Mouse (Mus musculus) layer of hippocampus, adult 2 months (tissue): ENCODE measurements around the gene Fcho2. TPM values are rescaled to one million over a fixed set of nuclear protein-coding genes. Genes with fewer than 3 reads are reported as not detected.
A peak's percentile ranks its signal among the peaks of the same experiment; 100 is the strongest.
"Not testable (repeated sequence)": the region's sequence is repeated elsewhere in the genome, so short reads cannot be mapped to it uniquely, and the experiment has no call there.

Experiments used
- DNase-seq, 2 experiments: peaks; one replicate each; pipeline ENCODE4 v3.0.0; 2022; ENCODE audit warnings: low spot score in 2 of 2
- H3K27ac ChIP-seq: fragments of 200-600 bp; 2 replicates; pipeline ENCODE4 v1.8.1; 2022
- H3K4me3 ChIP-seq: fragments of 200-600 bp; 2 replicates; pipeline ENCODE4 v1.8.1; 2022; ENCODE audit warnings: mild to moderate bottlenecking
- CTCF ChIP-seq: fragments of 200-600 bp; conservative IDR thresholded peaks from 2 replicates; pipeline ENCODE4 v1.8.1; 2022; ENCODE audit warnings: antibody characterized with exemption, mild to moderate bottlenecking, moderate library complexity
- long read RNA-seq, 2 experiments: library from polyadenylated mRNA; stranded (forward); transcript quantifications; one replicate each; pipeline ENCODE4 v2.0.0; 2021; ENCODE audit warnings: borderline mapping rate in 2 of 2
- total RNA-seq, 2 experiments: library from RNA; stranded (reverse); gene quantifications; 2 replicates each; pipeline ENCODE4 v1.2.3; 2021

Fcho2 gene
- total RNA-seq: 10 to 100 TPM; 37.7 to 44.8 TPM
- long read RNA-seq, experiment 1, partial matches to known transcripts: 1 of 1 reads
- long read RNA-seq, experiment 1, other reads (novel, unspliced or antisense): 0 of 1 reads
- long read RNA-seq, experiment 2, partial matches to known transcripts: 0 of 1 reads
- long read RNA-seq, experiment 2, other reads (novel, unspliced or antisense): 1 of 1 reads

DNA sequence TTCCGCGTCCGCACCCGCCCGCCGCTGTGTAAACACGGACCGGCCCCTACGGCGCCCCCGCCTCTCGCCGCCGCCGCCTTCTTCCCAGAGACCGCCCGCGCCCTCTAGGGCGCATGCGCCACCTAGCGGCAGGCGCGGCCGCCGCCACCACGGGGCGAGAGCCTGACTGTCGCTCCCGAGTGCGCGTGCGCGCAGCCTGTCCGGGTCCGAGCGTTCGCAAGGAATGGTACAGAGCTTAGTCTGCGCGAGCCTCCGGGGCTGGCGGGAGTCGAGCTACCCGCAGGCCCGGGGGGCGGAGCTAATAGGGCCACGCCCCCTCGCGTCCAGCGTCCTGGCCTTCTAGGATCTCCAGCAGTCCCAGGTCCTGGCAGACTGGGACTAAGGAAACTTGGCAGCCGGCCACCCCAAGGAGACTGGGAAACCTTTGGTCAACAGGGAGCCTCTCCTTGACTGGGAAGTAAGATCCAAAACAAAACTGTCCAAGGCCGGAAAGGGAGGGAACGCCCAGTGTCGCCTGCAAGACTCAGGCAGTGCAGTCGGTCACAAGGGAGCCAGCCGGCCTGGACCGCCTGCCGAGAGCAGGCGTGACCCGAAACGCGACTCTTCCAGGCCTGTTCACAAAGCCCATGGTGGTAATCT lies at the start of gene Fcho2:
Gene Fcho2, minus strand, starts transcription at position 303 of the 639 bp plus-strand sequence.
- Histone ChIP-seq H3K27ac (peak within 1 kb of the TSS; percentile 93), H3K4me3 (peak within 1 kb of the TSS; percentile 79)
- peak; percentile 96 for TF ChIP-seq CTCF
- peak; percentile 94 to 97 for DNase-seq

DNA sequence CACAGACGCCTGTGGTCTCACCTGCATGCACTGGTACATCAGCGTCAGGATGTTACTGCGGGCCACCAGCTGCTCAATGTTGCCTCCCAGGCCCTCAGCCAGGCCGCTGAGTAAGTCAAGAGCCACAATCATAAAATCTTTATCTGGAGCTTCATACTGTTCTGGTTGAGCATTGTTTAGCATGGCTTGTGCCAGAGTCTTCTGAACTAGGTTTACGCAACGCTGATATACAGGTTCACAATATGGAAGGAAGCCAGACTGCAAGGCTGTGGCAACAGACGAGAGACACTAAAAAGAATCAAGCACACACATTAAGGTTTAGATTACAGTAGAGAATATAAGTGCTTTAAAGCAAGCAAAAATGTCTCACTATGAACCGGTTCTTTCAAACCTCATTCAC lies 40.0 kb upstream of the Fcho2 start:
- Histone ChIP-seq H3K4me3 (no peak overlapping the region), H3K27ac (0 out of 2 replicates have a peak overlapping the region, but pooled peaks have one; percentile 1)
- TF ChIP-seq CTCF: no peak
- no peak for DNase-seq

DNA sequence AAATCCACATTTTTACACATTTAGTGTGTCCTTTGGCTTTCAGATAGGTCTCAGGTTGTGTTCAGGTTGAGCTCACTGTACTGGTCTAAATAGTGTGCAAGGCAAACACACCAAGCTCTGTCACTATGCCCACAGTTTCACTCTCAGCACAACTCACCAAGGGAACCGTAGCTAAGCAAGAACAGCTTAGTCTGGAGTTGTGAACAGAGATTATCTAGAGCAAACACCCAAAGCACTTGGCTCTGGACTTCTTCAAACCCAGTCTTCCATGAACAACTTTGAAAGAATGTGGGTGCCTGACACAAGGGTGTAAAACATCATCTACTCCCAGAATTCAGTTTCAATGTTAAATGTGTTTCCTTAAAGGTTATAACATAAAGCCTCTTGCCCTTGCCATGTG lies 30.5 kb upstream of the Fcho2 start:
- Histone ChIP-seq H3K27ac (no peak overlapping the region), H3K4me3 (no peak overlapping the region)
- DNase-seq: no peak
- no peak for TF ChIP-seq CTCF

DNA sequence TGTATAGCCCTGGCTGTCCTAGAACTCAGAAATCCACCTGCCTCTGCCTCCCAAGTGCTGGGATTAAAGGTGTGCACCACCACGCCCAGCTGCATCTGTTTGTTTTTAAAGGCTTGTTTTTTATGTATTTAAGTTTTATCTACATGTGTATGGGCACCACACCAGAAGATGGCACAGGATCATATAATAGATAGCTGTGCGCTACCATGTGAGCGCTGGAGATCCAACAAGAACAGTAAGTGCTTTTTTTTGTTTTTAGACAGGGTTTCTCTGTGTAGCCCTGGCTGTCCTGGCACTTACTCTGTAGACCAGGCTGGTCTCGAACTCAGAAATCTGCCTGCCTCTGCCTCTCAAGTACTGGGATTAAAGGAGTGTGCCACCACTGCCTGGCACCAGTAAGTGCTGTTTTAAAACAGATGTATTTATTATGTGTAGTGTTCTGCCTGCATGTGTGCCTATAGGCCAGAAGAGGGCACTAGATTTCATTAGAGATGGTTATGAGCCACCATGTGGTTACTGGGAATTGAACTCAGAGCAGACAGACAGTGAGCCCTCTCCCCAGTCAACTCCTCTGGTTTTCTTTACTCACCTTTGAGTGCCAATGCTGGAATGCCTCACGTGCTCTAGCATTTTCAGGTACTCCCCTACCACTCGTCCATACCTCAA lies 21.3 kb upstream of the Fcho2 start:
- Histone ChIP-seq H3K4me3 (no peak overlapping the region), H3K27ac (no peak overlapping the region)
- no peak for DNase-seq
- peak; percentile 64 for TF ChIP-seq CTCF

DNA sequence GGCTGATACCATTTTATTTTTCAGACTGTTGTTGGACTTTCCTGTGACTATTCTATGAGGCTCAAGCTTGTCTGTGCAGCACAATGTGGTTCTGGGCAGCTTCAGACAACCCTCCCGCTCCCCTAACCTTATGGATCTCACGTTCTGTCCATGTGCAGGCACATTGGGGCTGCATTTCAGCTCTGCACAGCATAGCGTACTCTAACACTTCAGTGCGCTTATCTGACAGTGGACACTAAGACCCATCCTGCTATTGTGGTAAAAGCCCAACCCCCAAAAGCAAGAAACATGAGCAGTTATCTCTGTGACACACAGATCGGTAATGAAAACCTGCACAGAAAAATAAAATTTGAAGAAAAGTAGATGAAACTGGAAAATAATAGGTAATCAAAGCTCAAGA lies 20.5 kb upstream of the Fcho2 start:
- no peak overlapping the region for H3K4me3 ChIP-seq
- no peak for DNase-seq
- no peak for TF ChIP-seq CTCF
- no peak overlapping the region for H3K27ac ChIP-seq

DNA sequence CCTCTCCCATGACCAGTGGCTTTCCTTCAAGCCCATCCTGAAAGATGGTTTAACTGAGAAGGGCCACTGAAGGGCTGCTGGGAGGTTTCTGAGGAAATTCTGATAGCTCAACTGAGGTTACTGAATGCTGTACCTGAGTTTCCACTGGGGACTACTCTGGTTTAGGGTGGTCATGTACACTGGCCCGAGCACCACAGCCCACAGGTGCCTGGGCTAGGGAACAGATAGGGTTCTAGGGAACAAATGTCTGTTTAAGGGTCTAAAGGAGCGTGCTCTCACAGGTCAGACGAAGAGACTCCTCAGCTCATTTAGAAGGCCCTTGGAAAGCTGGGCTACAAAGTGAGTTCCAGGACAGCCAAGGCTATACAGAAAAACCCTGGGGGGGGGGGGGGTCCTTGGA lies 19.5 kb upstream of the Fcho2 start:
- TF ChIP-seq CTCF: no peak
- Histone ChIP-seq H3K4me3 (no peak overlapping the region), H3K27ac (no peak overlapping the region; the same call in 1 of the 2 replicates)
- no peak for DNase-seq

DNA sequence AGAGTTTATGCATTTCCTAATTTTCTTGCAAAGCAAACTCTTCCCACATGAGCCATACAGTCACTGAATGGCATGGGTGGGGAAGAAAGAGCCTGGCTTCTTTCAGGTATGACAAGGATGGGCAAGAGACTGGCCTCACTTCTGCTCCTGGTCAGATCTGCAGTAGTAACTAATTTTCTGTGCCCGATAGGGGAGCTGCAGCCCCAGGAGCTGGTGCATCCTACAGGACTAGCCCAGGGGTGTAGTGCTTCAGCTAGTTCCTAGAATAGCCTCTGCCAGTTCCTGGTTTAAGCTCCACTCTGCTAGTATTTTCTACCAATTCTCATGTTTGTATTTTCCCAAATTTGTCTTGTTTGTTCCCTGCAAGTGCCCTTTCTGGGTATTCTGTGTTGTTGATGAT lies 18.9 kb upstream of the Fcho2 start:
- no peak overlapping the region for H3K4me3 ChIP-seq
- no peak overlapping the region; the same call in 1 of the 2 replicates for H3K27ac ChIP-seq
- DNase-seq: no peak
- TF ChIP-seq CTCF: peak; percentile 52

DNA sequence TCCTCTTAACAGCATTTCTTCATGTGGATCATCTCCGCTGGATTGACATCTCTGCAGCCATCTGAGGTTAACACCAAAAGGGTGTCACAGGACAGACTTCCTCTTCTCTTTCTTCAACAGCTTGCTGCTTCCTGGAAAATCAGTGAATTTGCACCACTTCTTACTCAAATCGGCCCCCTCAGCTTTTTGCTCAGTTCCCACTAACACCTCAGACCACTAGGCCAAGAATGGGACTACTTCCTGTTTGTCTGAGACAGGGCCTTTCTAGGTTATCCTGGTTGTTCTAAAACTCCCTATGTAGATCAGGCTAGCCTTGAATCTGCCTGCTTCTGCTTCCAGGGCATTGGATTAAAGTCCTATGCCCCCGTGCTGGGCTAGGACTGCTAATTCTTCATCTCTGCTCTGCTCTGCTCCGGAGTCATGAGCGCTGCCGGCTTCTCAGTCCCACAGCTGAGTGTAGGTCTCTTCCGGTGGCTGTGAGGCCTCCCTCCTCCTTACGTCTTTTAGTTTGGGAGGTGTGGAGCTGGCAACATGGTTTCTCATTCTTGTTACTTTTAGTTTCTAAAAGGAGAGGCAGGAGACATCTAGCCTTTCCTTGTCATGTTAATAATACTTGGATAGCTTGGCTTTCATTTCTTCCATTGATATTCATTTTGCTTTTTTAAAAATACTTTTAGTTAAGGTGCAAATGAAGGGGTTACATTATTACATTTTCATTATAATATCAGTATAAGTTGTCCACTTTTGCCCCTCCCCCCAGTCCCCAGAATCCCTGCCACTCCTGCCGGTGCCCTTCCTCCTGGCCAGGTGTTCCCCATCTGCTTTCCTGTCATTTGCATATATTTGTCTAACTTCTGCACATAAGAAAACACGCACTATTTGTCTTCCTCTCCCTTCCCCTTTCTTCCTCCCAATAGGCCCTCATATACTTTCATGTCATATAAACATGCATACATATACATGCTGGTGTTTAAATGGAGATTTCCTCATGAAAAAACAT lies 17.5 kb upstream of the Fcho2 start:
- no peak for TF ChIP-seq CTCF
- no peak overlapping the region for H3K4me3 ChIP-seq
- DNase-seq: no peak
- H3K27ac ChIP-seq: no peak overlapping the region

DNA sequence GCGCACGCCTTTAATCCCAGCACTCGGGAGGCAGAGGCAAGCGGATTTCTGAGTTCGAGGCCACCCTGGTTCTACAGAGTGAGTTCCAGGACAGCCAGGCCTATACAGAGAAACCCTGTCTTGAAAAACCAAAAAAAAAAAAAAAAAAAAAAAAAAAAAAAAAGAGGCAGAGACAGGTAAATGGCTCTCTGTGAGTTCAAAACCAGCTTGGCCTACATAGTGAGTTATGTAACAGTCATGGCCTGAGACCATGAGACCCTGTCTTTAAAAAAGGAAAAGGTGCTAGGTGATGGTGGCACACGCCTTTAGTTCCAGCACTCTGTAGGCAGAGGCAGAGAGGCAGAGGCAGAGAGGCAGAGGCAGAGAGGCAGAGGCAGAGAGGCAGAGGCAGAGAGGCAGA lies 13.8 kb upstream of the Fcho2 start:
- DNase-seq, H3K27ac ChIP-seq, H3K4me3 ChIP-seq: not testable (repeated sequence)

DNA sequence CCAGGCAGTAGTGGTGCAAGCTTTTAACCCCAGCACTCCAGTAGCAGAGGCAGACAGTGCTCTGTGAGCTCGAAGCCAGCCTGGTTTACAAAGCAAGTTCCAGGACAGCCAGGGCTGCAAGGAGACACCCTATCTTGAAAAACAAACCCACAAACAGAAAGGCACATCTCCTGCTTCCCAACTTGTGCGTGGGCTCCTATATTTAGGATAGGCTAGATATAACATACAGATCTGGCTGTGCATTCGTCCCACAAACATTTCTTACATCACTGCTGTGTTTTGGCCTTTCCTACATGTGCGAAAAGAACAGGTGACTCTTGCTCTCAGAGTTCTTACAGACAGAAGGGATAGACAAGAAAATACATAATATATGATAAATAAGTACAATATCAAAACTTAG lies 10.3 kb upstream of the Fcho2 start:
- TF ChIP-seq CTCF: no peak
- Histone ChIP-seq H3K27ac (no peak overlapping the region), H3K4me3 (no peak overlapping the region)
- no peak for DNase-seq

DNA sequence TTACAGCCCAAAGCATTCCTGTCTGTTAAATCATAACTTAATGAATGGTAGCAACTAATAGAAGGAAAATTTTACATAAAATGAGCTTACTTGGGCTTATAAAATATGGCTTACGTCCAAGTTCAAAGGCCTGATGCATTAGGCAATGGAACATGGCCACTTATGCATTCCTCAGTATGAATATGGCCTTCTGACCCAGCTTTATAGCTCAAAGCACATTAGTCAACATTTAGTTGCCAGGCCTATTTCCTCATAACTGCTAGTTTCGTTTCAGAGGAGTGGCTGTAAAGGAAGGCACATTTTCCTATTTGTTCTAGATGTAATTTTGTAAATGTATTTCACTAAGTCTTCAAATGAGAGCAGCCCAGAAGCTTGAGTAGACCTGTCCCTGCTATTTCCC lies 3.8 kb upstream of the Fcho2 start:
- no peak overlapping the region for H3K4me3 ChIP-seq
- no peak overlapping the region for H3K27ac ChIP-seq
- no peak for TF ChIP-seq CTCF
- no peak for DNase-seq

DNA sequence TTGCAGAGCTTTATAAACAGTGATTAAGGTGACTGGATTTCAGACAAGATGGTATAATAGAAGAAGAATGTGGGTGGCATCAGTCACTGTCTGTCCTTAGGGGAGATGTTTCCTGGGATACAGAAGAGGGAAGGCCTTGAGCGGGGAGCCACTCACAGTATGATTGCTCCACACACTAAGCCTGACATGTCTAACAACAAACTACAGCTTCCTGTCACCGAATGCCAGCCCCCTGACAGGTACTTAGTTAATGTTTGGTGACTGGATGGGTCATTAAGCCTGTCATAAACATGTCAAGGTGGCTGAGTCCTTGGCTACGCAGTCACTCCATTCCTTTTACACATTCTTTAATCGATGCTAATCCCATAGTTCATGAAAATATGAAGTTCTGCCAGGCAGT lies 3.0 kb upstream of the Fcho2 start:
- H3K4me3 ChIP-seq: no peak overlapping the region
- TF ChIP-seq CTCF: no peak
- H3K27ac ChIP-seq: no peak overlapping the region
- no peak for DNase-seq

DNA sequence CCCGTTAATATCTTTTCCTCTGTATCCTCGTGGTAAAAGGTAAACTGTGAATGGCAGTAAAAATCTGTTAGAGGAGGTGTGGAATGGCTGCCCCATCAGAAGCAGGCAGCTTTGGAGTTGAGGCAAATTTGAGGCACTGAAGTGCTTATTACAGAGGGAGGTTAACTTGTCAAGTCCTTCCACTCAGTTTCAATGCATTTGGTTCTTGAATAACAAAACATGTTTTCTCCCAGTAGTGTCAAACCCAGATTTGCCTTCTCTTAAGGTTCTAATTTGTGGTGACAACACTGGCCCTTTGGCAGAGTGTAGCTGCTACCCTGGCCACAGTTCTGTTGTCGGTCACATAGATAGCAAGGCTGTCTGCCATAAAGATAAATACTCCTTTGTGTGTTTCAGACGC lies 2.5 kb upstream of the Fcho2 start:
- H3K27ac ChIP-seq: no peak overlapping the region
- TF ChIP-seq CTCF: no peak
- no peak for DNase-seq
- no peak overlapping the region for H3K4me3 ChIP-seq
